Mouse (Mus musculus) embryonic facial prominence, embryonic 15.5 days (tissue): ENCODE data around the gene Prrt1. TPM values are rescaled to one million over a fixed set of nuclear protein-coding genes. Genes with fewer than 3 reads are reported as not detected.
A peak's percentile ranks its signal among the peaks of the same experiment; 100 is the strongest.

Experiments used
- ATAC-seq: fragments of 200-750 bp; cut with Nextera tagmentation; 2 replicates; pipeline ENCODE4 v1.8.0; 2017; ENCODE audit warnings: low read depth, moderate TSS enrichment; ENCODE audit not compliant: insufficient number of reproducible peaks, low FRiP score, low TSS enrichment
- H3K27ac ChIP-seq: fragments of 300-500 bp; sonication (generic); replicated peaks from 2 replicates; pipeline ENCODE4 v1.5.1; 2015; ENCODE audit warnings: mild to moderate bottlenecking, inconsistent platforms
- H3K27me3 ChIP-seq: fragments of 300-500 bp; sonication (generic); 2 replicates; pipeline ENCODE4 v1.6.1; 2015; ENCODE audit warnings: inconsistent platforms
- H3K36me3 ChIP-seq: fragments of 300-500 bp; sonication (generic); 2 replicates; pipeline ENCODE4 v1.6.1; 2015; ENCODE audit warnings: mild to moderate bottlenecking, inconsistent platforms
- H3K4me1 ChIP-seq: fragments of 300-500 bp; sonication (generic); 2 replicates; pipeline ENCODE4 v1.6.1; 2015; ENCODE audit warnings: inconsistent platforms
- H3K4me2 ChIP-seq: fragments of 300-500 bp; sonication (generic); replicated peaks from 2 replicates; pipeline ENCODE4 v1.6.1; 2015; ENCODE audit warnings: mild to moderate bottlenecking, inconsistent platforms
- H3K4me3 ChIP-seq: fragments of 300-500 bp; sonication (generic); replicated peaks from 2 replicates; pipeline ENCODE4 v1.5.1; 2015; ENCODE audit warnings: mild to moderate bottlenecking, inconsistent platforms
- H3K9ac ChIP-seq: fragments of 300-500 bp; sonication (generic); 2 replicates; pipeline ENCODE4 v1.6.1; 2015; ENCODE audit warnings: inconsistent platforms
- H3K9me3 ChIP-seq: fragments of 300-500 bp; sonication (generic); replicated peaks from 2 replicates; pipeline ENCODE4 v1.6.1; 2016; ENCODE audit warnings: inconsistent platforms
- WGBS: fragments of 180-500 bp; shearing (Covaris S2); methylation state at CpG from one replicate; pipeline ENCODE4 v1.1.7; 2015; 5-methylcytosine and 5-hydroxymethylcytosine counted together
- polyA plus RNA-seq: library from polyadenylated mRNA; unstranded; fragments of >200 nt; fragmentation: Nextera tagmentation; extraction: Ambion mirVana; gene quantifications from 2 replicates; pipeline ENCODE4 v1.2.1, GENCODE M21; 2015

Gene Prrt1
- polyA plus RNA-seq, 1 experiment from 2014 or later: 1.3 TPM

- no peak overlapping the region for H3K9ac ChIP-seq
- WGBS: 18% methylated on average over 12 of the region's 12 CpGs
Measured at GRCm38 (mm10) chr17:34629796-34630603, 667 bp downstream of the Prrt1 start.

GRCm38 (mm10) chr17:34630761-34631301, 1.5 kb downstream of the Prrt1 start:
- no peak for ATAC-seq
- no peaks in the 10 kb centered on the region for H3K9me3 ChIP-seq
- no peak overlapping the region for H3K9ac ChIP-seq
- H3K4me3 ChIP-seq: peak overlapping the region; percentile 78
- H3K27me3 ChIP-seq: peaks cover 22% of the 10 kb centered on the region
- 3% methylated on average over 48 of the region's 48 CpGs for WGBS
- peaks cover 63% of the 10 kb centered on the region for H3K4me1 ChIP-seq
- no peak overlapping the region for H3K27ac ChIP-seq
- H3K4me2 ChIP-seq: peak overlapping the region; percentile 86
- no peaks in the 10 kb centered on the region for H3K36me3 ChIP-seq

More at GRCm38 (mm10) chr17:34629796-34630603, 667 bp downstream of the Prrt1 start:
- no peak for ATAC-seq
- H3K36me3 ChIP-seq: peaks cover 6% of the 10 kb centered on the region; the same call in 1 of the 2 replicates
- H3K4me3 ChIP-seq: peak overlapping the region; percentile 78
- H3K4me2 ChIP-seq: peak overlapping the region; percentile 86
- no peaks in the 10 kb centered on the region for H3K9me3 ChIP-seq
- peaks cover 22% of the 10 kb centered on the region for H3K27me3 ChIP-seq
- peaks cover 63% of the 10 kb centered on the region for H3K4me1 ChIP-seq
- no peak overlapping the region for H3K27ac ChIP-seq

- peaks cover 22% of the 10 kb centered on the region for H3K27me3 ChIP-seq
- 17% methylated on average over 12 of the region's 12 CpGs for WGBS
- no peaks in the 10 kb centered on the region for H3K36me3 ChIP-seq
- peak overlapping the region; percentile 86 for H3K4me2 ChIP-seq
- H3K27ac ChIP-seq: no peak overlapping the region
- H3K4me3 ChIP-seq: peak overlapping the region; percentile 41
- H3K4me1 ChIP-seq: peaks cover 55% of the 10 kb centered on the region
- ATAC-seq: no peak
- H3K9ac ChIP-seq: peak overlapping the region; percentile 12; the same call in 1 of the 2 replicates
- no peaks in the 10 kb centered on the region for H3K9me3 ChIP-seq
Measured at GRCm38 (mm10) chr17:34631647-34632046, 2.3 kb downstream of the Prrt1 start.

- Histone ChIP-seq H3K4me2 (peak overlapping the region; percentile 86), H3K36me3 (no peaks in the 10 kb centered on the region), H3K27me3 (peaks cover 22% of the 10 kb centered on the region), H3K9me3 (no peaks in the 10 kb centered on the region), H3K4me1 (peaks cover 53% of the 10 kb centered on the region), H3K27ac (peak overlapping the region; percentile 58), H3K9ac (0 out of 2 replicates have a peak overlapping the region, but pooled peaks have one; percentile 12), H3K4me3 (peak overlapping the region; percentile 41)
- peak; percentile 74 for ATAC-seq
- WGBS: 2% methylated on average over 26 of the region's 26 CpGs
Measured at GRCm38 (mm10) chr17:34632261-34632691, 2.9 kb downstream of the Prrt1 start.

- H3K4me3 ChIP-seq: no peak overlapping the region
- WGBS: 70% methylated on average over 2 of the region's 2 CpGs
- H3K27me3 ChIP-seq: peaks cover 11% of the 10 kb centered on the region
- H3K9me3 ChIP-seq: no peaks in the 10 kb centered on the region
- no peaks in the 10 kb centered on the region for H3K36me3 ChIP-seq
- H3K4me1 ChIP-seq: peaks cover 26% of the 10 kb centered on the region
- H3K9ac ChIP-seq: no peak overlapping the region
- ATAC-seq: no peak
- H3K4me2 ChIP-seq: no peak overlapping the region
- no peak overlapping the region for H3K27ac ChIP-seq
Measured at GRCm38 (mm10) chr17:34635671-34636070, 6.3 kb downstream of the Prrt1 start.

GRCm38 (mm10) chr17:34637459-34637858, 8.1 kb downstream of the Prrt1 start:
- WGBS: 55% methylated on average over 3 of the region's 3 CpGs
- Histone ChIP-seq H3K36me3 (no peaks in the 10 kb centered on the region), H3K4me1 (peaks cover 21% of the 10 kb centered on the region), H3K9ac (no peak overlapping the region), H3K9me3 (no peaks in the 10 kb centered on the region), H3K27ac (no peak overlapping the region), H3K27me3 (no peaks in the 10 kb centered on the region), H3K4me3 (no peak overlapping the region), H3K4me2 (no peak overlapping the region)
- ATAC-seq: no peak

GRCm38 (mm10) chr17:34639461-34640255, 10.3 kb downstream of the Prrt1 start:
- 83% methylated on average over 7 of the region's 7 CpGs for WGBS
- H3K9me3 ChIP-seq: no peaks in the 10 kb centered on the region
- no peak overlapping the region for H3K9ac ChIP-seq
- no peak overlapping the region for H3K27ac ChIP-seq
- no peak overlapping the region for H3K4me2 ChIP-seq
- no peak overlapping the region for H3K4me3 ChIP-seq
- peaks cover 20% of the 10 kb centered on the region for H3K4me1 ChIP-seq
- no peaks in the 10 kb centered on the region for H3K27me3 ChIP-seq
- no peaks in the 10 kb centered on the region for H3K36me3 ChIP-seq
- ATAC-seq: no peak

GRCm38 (mm10) chr17:34640778-34641601, 11.7 kb downstream of the Prrt1 start:
- H3K9ac ChIP-seq: no peak overlapping the region
- H3K9me3 ChIP-seq: no peaks in the 10 kb centered on the region
- 16% methylated on average over 11 of the region's 11 CpGs for WGBS
- H3K27ac ChIP-seq: peak overlapping the region; percentile 83
- peak; percentile 57 for ATAC-seq
- peaks cover 30% of the 10 kb centered on the region for H3K4me1 ChIP-seq
- no peaks in the 10 kb centered on the region for H3K27me3 ChIP-seq
- H3K4me2 ChIP-seq: peak overlapping the region; percentile 9; the same call in 1 of the 2 replicates
- 0 out of 2 replicates have a peak, but pooled peaks cover 1% of the 10 kb centered on the region for H3K36me3 ChIP-seq
- no peak overlapping the region; the same call in 1 of the 2 replicates for H3K4me3 ChIP-seq

- no peak for ATAC-seq
- H3K27ac ChIP-seq: 0 out of 2 replicates have a peak overlapping the region, but pooled peaks have one; percentile 1
- no peak overlapping the region for H3K4me2 ChIP-seq
- WGBS: 38% methylated on average over 3 of the region's 3 CpGs
- peaks cover 38% of the 10 kb centered on the region for H3K4me1 ChIP-seq
- no peak overlapping the region for H3K9ac ChIP-seq
- H3K36me3 ChIP-seq: 0 out of 2 replicates have a peak, but pooled peaks cover 3% of the 10 kb centered on the region
- H3K4me3 ChIP-seq: no peak overlapping the region
- no peaks in the 10 kb centered on the region for H3K27me3 ChIP-seq
- H3K9me3 ChIP-seq: no peaks in the 10 kb centered on the region
Measured at GRCm38 (mm10) chr17:34641945-34642344, 12.6 kb downstream of the Prrt1 start.

- WGBS: 89% methylated on average over 4 of the region's 4 CpGs
- Histone ChIP-seq H3K27me3 (no peaks in the 10 kb centered on the region), H3K9ac (no peak overlapping the region), H3K9me3 (no peaks in the 10 kb centered on the region), H3K36me3 (0 out of 2 replicates have a peak, but pooled peaks cover 3% of the 10 kb centered on the region), H3K4me2 (no peak overlapping the region), H3K4me1 (peaks cover 48% of the 10 kb centered on the region), H3K27ac (no peak overlapping the region), H3K4me3 (no peak overlapping the region)
- ATAC-seq: no peak
Measured at GRCm38 (mm10) chr17:34643379-34643778, 14.0 kb downstream of the Prrt1 start.
